Mouse (Mus musculus) liver, embryonic 14.5 days (tissue): ENCODE measurements at regions not wholly inside any gene's neighbourhood (a gene's known extent, or its start where the extent isn't known, plus 50 kb on each side); places are given as distances from the start of the nearest gene placed in this dataset.

Experiments
- CTCF ChIP-seq: IDR thresholded peaks from 2 replicates; pipeline ENCODE4 v1.5.1; 2016; ENCODE audit warnings: antibody characterized with exemption, low read depth, control low read depth
- EP300 ChIP-seq: IDR thresholded peaks from 2 replicates; pipeline ENCODE4 v1.6.1; 2016; ENCODE audit warnings: antibody characterized with exemption, low read depth

GRCm38 (mm10) chr13:116723361-116724153 is 301.8 kb downstream of the Parp8 start:
- TF ChIP-seq CTCF (no peak), EP300 (no peak)
